Mouse (Mus musculus): ENCODE measurements around the gene A4galt.
"Not testable (repeated sequence)": the region's sequence is repeated elsewhere in the genome, so short reads cannot be mapped to it uniquely, and the experiment has no call there.

The A4galt gene

DNA sequence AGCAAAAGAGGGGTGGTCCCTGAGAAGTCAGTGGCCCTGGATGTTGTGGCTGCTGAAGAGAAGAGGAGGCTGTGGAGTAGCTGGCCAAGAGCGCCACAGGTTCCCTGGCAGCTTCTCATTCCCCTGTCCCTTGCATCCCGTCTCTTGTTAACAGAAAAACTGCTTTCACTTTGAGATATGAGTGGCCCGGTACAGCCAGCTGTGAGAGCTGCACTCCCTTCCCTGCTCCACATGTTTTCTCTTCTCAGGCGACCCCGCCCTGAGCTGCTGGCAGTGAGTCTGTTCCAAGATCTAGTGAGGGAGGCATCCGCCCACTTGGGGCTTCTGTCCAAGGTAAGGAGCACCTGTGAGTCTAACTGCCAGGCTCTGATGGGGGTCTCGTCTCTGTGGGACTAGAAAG is 16.9 kb upstream of the A4galt start:
- not testable (repeated sequence) for DNase-seq (ENCODE audit: low spot score)

DNA sequence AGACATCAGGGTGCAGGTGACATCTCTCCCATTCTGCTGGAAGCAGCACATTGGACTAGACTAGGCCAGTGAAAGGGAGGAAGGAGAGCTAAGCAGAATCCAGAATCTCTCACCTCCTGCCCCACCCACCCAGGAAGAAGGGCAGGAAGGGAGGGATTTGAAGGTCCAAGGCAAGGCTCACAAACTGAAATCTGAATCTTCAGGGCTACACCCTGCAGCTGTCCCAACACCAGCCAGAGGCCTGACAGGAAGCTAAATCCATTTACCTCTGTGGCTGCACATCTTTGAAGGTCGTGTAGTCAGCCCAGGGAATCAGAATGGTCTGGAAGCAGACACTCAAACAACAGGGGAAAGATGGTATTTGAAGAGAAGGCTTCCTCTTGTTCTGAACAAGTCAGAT is 13.7 kb upstream of the A4galt start:
- DNase-seq (ENCODE audit: low spot score): no peak

GRCm38 (mm10) chr15:83263405-83263804 is 11.8 kb upstream of the A4galt start:
- DNase-seq (ENCODE audit: low spot score): no peak

GRCm38 (mm10) chr15:83257906-83258305 is 6.3 kb upstream of the A4galt start:
- DNase-seq (ENCODE audit: low spot score): no peak

DNA sequence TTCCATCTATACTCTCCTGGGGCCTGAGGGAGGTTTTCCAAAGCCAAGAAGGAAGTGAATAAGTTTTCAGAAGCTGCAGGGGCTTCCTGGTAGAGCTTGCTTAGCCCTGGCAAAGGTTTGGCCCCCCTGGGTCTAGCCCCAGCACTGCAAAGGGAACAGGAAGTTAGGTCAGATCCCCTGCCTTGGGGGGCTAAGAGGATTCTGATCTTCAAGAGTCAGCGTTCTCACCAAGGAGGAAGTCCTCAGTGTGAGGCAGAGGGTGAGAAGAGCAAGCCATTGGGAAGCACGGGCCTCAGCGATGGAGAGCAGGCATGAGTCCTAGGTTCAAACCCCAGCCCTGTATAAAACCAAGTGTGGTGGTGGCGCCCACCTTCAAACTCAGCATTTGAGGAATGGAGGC is 4.9 kb upstream of the A4galt start:
- DNase-seq (ENCODE audit: low spot score): no peak

GRCm38 (mm10) chr15:83255944-83256343 is 4.4 kb upstream of the A4galt start:
- no peak for DNase-seq (ENCODE audit: low spot score)

DNA sequence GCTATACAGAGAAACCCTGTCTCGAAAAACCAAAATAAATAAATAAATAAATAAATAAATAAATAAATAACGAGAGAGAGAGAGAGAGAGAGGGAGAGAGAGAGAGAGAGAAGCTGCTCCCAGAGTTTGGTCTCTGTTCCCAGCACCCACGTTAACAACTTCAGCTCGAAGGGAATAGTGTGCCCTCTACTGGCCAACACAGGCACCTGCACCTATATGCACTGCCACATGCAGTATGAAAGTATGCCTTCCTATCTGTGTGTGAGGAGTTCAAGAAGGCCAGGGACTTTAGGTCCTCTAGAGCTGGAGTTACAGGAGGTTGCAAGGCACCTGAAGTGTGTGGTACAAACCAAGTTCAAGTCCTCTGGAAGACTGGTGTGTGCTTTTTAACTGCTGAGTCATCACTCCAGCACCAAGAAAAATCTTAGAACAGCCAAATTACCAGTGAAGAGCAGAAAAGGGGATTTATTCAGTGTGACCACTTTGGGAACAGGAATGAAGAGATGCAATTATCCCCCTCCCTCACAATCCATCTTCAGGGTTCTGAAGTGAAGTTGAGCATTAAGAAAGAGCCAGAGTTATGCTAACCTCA is 3.7 kb upstream of the A4galt start:
- no peak for DNase-seq (ENCODE audit: low spot score)

DNA sequence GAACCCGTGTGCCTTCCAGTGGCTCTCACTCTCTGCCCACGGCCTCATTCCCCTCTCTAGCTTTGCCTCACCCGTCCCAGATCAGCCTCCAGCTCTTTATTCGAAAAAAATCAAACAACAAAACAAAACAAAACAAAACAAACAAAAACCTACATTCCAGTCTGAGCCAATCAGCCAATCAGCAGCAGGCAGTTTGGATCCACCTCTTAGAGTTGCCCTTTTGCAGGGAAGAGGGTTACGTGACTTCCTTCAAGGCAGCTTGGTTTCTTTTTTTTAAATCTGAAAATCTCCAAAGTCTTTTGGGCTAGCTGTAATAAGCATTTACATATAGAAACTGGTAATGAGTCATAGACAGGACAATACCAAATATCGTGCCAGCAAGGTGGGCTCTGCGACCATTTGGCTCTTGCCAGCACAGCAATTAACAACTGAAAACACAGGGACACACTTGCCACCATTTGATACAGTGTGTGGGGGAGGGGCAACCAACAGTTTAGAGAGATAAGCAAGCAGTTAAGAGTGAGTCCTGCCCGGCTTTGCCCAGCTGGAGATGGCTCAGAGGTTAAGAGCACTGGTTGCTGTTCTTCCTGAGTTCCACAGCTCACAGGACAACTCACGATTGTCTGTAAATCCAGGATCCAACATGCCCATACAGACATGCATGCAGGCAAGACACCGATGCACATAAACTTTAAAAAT is 2.9 kb upstream of the A4galt start:
- no peak for DNase-seq (ENCODE audit: low spot score)

DNA sequence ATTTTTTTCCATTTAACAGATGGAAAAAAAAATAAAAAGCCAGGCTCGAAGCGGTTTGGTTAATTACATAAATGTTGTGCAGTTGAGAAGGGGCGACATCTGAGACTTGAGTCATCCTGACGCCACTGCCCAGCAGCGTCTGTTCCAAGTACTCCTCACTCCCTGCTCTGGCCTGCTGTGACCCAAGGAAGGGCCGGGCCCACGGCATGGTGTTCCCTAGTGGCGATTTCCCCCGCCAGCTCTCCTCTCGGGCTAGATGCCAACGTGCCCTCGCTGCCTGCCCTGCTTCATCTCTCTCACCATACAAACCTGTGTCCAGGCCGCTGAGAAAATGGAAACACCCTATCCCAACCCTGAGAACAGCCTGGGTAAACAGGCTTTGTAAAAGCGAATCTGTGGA is 486 bp upstream of the A4galt start:
- no peak for DNase-seq (ENCODE audit: low spot score)

GRCm38 (mm10) chr15:83250651-83251175 is 861 bp downstream of the A4galt start:
- DNase-seq (ENCODE audit: low spot score): no peak

GRCm38 (mm10) chr15:83249535-83250287 is 1.9 kb downstream of the A4galt start:
- no peak for DNase-seq (ENCODE audit: low spot score)

DNA sequence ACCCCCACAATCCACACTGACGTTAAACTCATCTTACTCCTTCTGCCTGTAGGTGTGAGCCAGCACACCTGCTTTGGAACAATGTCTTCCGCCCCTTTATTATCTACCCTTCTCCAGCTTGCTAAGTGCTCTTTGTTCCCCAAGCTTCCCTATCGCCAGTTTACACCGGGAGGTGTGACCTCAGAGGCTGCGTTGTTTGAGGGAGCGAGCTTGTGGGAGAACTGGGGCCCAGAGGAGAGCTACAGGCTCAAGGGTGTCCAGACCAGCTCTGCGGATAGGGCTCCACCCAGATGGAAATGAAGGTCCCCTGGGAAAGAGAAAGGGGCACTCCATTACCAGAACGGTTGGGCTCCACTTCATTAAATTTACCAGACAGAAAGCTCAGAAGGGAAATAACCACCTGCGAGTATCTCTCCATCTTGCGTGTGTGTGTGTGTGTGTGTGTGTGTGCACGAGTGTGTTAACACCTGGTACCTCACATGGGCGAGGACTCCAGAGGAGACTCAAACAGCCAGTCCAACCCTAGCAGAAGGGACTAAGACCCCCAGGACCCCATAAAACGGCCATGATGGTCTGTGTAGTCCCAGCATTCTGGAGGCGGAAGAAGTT is 3.2 kb downstream of the A4galt start:
- DNase-seq (ENCODE audit: low spot score): no peak

DNA sequence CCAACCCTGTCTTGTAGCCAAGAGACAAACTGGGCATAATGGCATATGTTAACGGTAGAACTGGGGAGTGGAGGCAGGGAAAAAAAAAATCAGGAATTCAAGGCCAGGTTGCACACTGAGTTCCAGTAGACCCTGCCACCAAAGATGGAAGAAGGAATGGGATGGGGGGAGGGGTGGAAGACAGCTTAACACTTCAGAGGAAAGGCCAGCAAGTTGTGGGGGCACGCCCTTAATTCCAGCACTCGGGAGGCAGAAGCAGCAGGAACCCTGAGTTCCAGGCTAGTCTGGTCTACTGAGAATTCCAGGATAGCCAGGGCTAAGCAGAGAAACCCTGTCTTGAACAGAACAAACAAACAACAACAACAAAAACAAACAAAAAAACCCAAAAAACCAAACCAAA is 7.2 kb downstream of the A4galt start:
- DNase-seq (ENCODE audit: low spot score): no peak

DNA sequence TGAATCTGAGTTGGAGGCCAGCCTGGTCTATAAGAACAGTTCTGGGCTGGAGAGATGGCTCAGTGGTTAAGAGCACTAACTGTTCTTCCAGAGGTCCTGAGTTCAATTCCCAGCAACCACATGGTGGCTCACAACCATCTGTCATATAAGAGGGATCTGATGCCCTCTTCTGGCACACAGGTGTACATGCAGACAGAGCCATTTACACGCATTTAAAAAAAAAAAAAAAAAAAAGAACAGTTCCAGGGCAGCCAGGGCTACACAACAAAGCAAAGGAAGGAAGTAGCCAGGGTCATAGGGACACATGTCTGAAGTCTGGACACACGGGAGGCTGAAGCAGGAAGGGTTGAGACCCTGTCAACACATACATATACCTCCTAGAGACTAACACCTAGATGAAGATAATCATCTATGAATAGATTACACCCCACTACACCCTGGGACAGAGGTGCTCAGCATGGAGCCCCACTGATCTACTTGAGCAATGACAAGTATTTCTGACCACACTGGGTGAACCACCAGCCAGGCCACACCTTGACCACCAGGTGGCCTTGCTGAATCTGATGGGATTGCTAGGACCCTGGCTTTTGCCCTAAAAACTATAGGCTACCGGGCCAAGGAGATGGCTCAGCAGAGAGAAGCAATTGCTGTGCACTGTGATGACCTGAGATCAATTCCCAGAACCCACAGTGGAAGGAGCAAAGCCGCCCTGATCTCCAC is 9.5 kb downstream of the A4galt start:
- no peak for DNase-seq (ENCODE audit: low spot score)

GRCm38 (mm10) chr15:83241497-83241896 is 10.1 kb downstream of the A4galt start:
- DNase-seq (ENCODE audit: low spot score): no peak

DNA sequence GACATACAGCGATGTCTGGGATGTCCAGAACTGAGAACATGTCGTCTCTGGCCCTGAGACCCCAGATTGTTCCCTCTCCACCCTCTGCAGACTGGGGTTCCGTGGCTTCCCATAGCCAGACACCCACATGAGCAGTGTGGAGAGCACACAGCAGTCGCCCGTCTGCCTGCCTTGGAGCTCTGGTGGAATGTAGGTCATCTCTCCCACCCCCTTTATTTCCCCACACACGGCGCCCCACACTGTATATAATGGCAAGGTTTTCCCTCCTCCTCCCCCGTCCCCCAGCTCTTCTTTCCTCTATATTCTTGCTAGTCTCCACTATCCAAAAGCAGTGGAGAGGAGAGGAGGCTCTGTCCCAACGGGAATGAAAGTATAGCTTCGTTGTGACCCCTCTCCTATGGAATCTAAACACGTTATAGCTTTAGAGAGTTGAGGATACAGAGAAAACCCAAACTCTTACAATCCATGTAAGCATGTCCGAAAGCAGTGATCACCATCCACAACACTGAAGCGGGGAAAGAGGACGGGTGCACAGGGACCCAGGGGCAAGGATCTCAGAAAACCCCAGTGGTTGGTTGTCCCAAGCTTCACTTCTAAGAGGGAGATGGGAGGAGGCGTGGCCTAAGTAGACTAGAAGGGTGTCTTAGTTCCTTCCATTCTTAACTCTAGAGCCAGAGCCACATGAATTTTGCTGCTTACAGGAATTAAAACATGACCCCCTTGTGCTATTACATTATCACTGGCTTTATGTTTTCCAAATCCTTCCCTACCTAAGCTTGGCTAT is 13.9 kb downstream of the A4galt start:
- no peak for DNase-seq (ENCODE audit: low spot score)

- DNase-seq (ENCODE audit: low spot score): no peak
Observed at GRCm38 (mm10) chr15:83236824-83237223, 14.8 kb downstream of the A4galt start.

DNA sequence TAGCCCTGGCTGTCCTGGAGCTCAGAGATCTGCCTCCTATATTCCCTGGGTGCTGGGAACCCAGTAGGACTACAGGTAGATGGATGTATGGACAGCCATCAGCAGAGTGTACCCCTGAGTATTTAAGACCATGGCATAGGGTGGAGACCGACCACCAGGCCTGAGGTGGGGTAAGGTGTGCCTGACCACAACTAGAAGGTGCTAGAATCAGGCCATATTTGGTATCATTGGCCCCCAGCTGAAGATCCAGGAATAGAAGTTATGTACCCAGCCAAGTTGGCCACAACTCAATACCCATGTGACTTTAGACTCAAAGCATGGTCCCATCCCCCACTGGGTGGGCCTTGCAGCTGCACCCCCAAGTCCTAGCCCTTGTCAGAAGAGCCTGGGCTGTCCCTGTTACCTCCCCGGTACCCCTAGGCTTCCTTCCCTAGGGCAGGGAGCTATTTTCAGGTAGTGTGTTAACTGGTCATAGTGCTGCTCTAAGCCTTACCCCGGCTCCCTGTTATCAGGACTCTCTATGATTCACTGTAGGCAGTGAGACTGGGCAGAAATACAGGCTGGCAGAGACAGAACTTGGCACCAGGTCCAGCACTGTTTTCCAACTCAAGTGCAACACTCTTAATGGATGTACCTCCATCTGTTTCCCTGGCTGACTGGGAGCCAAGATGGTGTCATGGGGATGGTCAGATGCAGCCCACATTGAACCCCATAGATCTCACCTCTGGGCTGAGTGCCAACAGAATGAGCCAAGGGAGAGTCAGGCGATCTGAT is 18.2 kb downstream of the A4galt start:
- DNase-seq (ENCODE audit: low spot score): no peak

GRCm38 (mm10) chr15:83227559-83227958 is 24.0 kb downstream of the A4galt start:
- no peak for DNase-seq (ENCODE audit: low spot score)

DNA sequence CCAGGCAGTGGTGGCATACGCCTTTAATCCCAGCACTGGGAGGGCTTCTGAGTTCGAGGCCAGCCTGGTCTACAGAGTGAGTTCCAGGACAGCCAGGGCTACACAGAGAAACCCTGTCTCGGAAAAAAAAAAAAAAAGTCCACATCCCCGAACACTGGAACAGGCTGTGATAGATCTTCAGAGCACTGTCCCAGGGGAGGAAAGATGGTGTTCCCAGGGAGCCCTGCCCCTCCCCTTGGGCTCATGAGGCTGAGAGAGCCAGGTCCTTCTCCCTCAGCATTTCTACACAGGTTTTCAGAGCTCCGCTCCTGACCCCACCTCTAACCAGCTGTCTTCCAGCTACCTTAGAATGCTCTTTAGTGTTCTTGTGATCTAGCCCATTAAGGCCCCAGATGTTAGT is 24.7 kb downstream of the A4galt start:
- no peak for DNase-seq (ENCODE audit: low spot score)

Measured in embryo, embryonic 10.5 days (tissue).